Mouse (Mus musculus) fat pad, adult 2 months (tissue): Measurements from ENCODE around the gene Rbm45.

ENCODE experiments used
- DNase-seq: peaks from one replicate; pipeline ENCODE4 v3.0.0-alpha.2; 2011; ENCODE audit warnings: low read depth, low spot score; ENCODE audit errors: extremely low read depth

Rbm45 gene

GRCm38 (mm10) chr2:76378646-76379045 lies 8.9 kb downstream of the Rbm45 start:
- no peak for DNase-seq

DNA sequence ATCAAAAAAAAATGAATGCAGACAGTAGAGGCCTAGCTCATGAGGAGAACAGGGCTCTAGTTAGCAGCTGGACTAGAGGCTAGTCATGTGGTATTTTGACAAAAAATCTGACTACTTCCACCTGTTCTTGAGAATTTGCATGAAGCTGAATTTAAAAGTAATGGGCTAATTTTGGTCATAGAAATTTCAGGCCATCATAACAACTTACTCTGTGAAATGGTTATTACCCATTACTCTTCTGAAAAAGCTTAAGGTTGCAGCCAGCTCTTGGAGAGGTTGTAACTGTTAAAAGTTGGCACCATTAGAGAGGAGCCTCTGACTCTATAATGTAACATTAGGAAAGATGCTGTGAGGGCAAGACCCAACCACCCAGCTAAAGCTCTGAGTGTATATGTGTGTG lies 16.7 kb downstream of the Rbm45 start:
- no peak for DNase-seq

DNA sequence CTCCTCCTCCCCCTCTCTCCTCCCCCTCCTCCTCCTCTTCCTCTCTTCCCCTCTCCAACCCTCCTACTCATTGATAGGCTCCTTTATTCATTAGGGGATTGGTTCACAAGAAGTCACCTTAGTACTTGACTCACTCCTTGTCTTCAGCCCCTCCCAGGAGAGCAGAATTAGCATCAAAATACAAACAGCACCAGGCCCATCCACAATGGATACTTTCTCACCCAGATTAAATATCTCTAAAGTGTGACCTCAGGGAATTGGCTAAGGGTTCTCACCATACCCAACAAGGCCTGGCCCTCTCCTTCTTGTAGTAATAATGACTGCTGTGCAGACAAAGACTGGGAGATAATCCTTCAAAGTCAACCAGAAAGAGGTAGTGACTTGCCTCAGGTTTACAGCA lies 30.4 kb downstream of the Rbm45 start:
- DNase-seq, result no peak

DNA sequence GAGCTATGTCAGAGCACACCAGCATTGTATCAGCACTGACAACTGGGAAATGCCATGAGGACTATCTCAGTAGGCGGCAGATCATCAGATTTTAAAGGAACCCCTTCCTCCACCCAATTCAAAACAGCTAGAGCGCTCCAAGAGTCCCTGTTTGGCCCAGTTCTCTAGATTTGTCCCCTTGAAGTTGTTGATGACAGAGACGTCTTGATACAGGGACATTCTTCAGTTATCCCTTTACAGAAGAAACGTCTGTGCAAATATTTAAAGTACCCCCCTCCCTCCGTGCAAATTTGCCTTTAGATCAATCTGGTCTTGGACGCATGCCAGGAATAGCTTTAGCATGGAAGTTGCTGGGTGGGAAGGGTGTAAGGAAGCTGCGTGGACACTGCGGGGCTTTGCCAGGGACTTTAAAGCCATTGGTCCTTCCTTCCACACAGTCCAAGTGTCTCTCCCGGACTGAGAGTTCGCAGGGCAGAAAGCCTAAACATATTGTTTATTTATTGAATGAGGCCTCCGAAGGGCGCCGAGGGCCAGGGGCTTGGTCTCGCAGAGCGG lies 35.9 kb downstream of the Rbm45 start:
- DNase-seq, result no peak

GRCm38 (mm10) chr2:76406151-76406936 lies 36.6 kb downstream of the Rbm45 start, which contains the start of gene Osbpl6:
Osbpl6 (plus strand) TSS chr2:76406508.
- no peak for DNase-seq

- DNase-seq, result no peak
These were observed 37.2 kb downstream of the Rbm45 start for GRCm38 (mm10) chr2:76406937-76407441.

GRCm38 (mm10) chr2:76409526-76409925 lies 39.7 kb downstream of the Rbm45 start:
- no peak for DNase-seq

GRCm38 (mm10) chr2:76409986-76410385 lies 40.2 kb downstream of the Rbm45 start:
- DNase-seq, result no peak

- DNase-seq, result no peak
These were observed 43.1 kb downstream of the Rbm45 start for GRCm38 (mm10) chr2:76412924-76413323.

DNA sequence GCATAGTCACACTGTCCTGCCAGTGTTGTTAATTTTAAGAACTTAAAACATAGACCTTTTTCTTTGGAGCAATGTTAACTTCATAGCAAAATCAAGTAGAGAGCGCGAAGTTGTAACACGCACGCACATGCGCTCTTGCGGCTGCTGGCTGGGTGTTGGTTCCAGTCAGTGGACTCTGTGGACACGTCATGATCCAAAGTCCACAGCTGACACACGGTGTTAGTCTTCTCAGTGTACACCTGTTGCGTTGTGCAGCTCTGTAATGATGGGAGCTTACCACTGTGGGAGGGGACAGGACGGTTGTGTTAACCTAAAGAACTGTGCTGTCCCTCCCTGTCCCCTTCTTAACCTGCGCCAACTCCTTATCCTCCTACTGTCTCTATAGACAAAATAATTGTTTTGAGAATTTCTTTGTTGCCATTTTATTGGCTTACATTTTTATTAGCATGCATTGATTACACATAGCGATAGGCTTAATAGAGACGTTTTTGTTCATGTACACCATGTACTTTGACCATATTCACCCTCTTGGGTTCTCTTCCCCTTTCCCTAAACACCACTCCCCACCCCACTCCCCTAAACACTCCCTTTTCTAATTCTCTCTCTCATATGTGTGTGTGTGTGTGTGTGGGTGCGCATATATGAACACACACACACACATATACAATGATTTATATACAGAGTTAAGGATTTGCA lies 47.8 kb downstream of the Rbm45 start:
- DNase-seq, result no peak

DNA sequence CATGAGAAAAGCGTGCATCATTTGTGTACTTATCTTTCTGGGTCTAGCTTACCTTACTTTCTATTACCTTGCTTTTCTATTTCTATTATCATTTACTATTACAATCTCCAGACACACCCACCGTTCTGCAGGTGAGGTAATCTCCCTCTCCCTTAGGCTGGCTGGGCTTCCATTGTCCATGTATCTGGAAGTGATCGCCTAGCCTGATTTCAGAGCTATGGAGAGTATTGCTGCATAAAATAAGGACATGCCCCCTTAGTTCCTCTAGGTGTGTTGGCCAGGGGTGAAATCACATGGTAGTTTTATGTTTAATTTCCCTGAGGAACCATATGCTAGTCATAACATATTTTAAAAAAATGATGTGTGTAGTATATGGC lies 48.3 kb downstream of the Rbm45 start:
- DNase-seq, result no peak

- DNase-seq, result no peak
These were observed 51.7 kb downstream of the Rbm45 start for GRCm38 (mm10) chr2:76421411-76421924.

DNA sequence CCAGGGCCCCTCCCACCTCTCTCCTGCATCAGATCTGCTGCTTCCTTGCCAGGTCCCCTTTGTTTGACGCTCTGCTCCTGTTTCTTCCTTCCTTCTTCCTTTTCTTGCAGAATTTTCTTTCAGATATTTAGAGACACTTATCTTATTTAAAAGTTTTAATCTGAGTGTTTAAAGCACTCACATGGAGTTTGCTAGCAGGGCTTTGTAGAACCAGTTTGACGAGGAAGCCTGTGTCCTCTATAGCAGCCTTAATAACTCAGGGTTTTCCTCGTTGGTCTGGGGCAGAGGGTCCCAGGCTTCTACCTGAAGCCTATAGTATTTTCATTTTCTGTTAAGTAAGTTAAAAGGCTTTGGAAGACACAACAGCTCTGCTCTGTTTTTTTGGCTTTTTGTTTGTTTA lies 57.0 kb downstream of the Rbm45 start:
- DNase-seq, result no peak

GRCm38 (mm10) chr2:76429318-76429717 lies 59.5 kb downstream of the Rbm45 start:
- DNase-seq, result no peak

GRCm38 (mm10) chr2:76429855-76430254 lies 60.1 kb downstream of the Rbm45 start:
- DNase-seq, result no peak

- DNase-seq, result no peak
These were observed 60.8 kb downstream of the Rbm45 start for GRCm38 (mm10) chr2:76430539-76430938.
